Mouse (Mus musculus): ENCODE data around the gene Ankef1. TPM values are rescaled to one million over a fixed set of nuclear protein-coding genes. Genes with fewer than 3 reads are reported as not detected.

The Ankef1 gene
- polyA plus RNA-seq (2012; rRNA removed): 1.1 and 1.5 TPM in 2 replicates

DNA sequence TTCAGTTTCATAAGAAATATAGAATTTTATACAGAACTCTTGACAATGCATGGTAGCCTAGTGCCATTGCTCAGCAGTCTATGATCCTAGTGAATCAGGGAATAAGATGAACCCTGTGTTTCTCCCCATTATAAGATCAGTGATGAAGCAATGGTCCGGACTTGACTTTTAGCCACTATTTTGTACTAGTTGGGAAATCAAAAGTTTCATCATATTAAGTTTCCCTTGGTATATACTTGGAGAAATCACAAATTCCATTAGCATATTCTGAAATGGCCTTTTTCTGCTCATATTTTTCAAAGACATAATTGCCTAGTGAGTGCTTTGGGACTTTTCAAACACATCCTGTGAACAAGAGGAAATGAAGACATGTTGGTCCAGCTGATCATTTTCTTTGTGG is at the start of gene Ankef1:
Ankef1 (plus strand) TSS at position 260 of the 400 bp plus-strand sequence.
- WGBS: 92% methylated on average over 1 of the region's 1 CpGs
- Histone ChIP-seq H3K36me3 (ENCODE audit: control insufficient read depth, insufficient read depth, low read length) (no peaks in the 10 kb centered on the region), H3K27me3 (replicated peaks; ENCODE audit: control insufficient read depth, insufficient read depth, low read length) (no peaks in the 10 kb centered on the region), H3K4me3 (ENCODE audit: insufficient read depth, low read depth, low read length) (no peak within 1 kb of the TSS), H3K4me1 (ENCODE audit: control insufficient read depth, insufficient read depth, low read length) (no peaks in the 10 kb centered on the region), H3K27ac (ENCODE audit: insufficient read depth, low read depth, low read length) (no peak within 1 kb of the TSS)
- no peak for TF ChIP-seq CTCF (conservative IDR thresholded peaks at IDR 0.05; ENCODE audit: insufficient read depth, insufficient read length, low read depth, low read length)
- TF ChIP-seq POLR2A (IDR thresholded peaks at IDR 0.05; ENCODE audit: low read depth, low read length): no peak
- DNase-seq: no peak

DNA sequence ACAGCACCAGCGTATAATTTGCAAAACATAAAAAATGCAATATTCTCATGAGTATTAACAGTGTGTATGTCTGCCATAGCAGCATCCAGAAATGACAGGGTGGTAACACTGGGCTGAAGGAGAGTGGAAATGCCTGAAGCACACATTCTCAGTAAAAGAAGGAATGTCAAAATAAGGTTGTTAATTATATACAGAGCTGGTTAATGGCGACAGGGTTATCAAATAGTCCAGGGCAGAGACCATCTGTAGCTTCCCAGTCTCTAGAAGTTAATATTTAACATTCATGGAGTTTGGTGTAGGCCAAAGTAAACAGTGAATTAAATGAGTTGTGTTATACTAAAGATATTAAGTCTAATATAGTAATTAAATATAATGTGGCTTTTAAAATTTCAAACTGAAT is 45.2 kb upstream of the Ankef1 start:
- no peaks in the 10 kb centered on the region for H3K36me3 ChIP-seq (ENCODE audit: control insufficient read depth, insufficient read depth, low read length)
- H3K4me3 ChIP-seq (ENCODE audit: insufficient read depth, low read depth, low read length): no peak overlapping the region
- DNase-seq: peak; percentile 74
- no peaks in the 10 kb centered on the region for H3K27me3 ChIP-seq (replicated peaks; ENCODE audit: control insufficient read depth, insufficient read depth, low read length)
- no peak for TF ChIP-seq POLR2A (IDR thresholded peaks at IDR 0.05; ENCODE audit: low read depth, low read length)
- TF ChIP-seq CTCF (conservative IDR thresholded peaks at IDR 0.05; ENCODE audit: insufficient read depth, insufficient read length, low read depth, low read length): no peak
- no peaks in the 10 kb centered on the region; the same call in 1 of the 2 replicates for H3K4me1 ChIP-seq (ENCODE audit: control insufficient read depth, insufficient read depth, low read length)
- no peak overlapping the region for H3K27ac ChIP-seq (ENCODE audit: insufficient read depth, low read depth, low read length)
- WGBS: 30% methylated on average over 2 of the region's 2 CpGs

DNA sequence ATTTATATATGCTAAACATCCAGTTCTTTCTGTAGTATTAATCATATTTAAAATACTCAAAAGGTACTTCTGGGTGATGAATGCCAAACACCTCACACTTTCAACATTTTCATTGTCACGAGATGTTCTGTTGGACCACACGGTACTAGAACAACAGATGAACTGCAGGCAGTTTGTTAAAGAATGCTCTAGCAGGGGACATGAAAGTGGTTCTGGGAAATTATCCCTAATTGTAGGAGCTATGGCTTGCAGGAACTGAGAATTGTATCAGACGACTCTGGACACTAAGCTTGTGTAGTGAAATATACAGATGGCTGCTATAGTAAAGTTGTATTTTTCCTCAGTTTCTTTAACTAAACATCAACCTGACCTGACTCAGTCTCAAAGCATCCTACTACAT is 44.8 kb upstream of the Ankef1 start:
- Histone ChIP-seq H3K27ac (ENCODE audit: insufficient read depth, low read depth, low read length) (no peak overlapping the region), H3K27me3 (replicated peaks; ENCODE audit: control insufficient read depth, insufficient read depth, low read length) (no peaks in the 10 kb centered on the region), H3K4me3 (ENCODE audit: insufficient read depth, low read depth, low read length) (no peak overlapping the region), H3K36me3 (ENCODE audit: control insufficient read depth, insufficient read depth, low read length) (no peaks in the 10 kb centered on the region), H3K4me1 (ENCODE audit: control insufficient read depth, insufficient read depth, low read length) (no peaks in the 10 kb centered on the region; the same call in 1 of the 2 replicates)
- TF ChIP-seq CTCF (conservative IDR thresholded peaks at IDR 0.05; ENCODE audit: insufficient read depth, insufficient read length, low read depth, low read length): no peak
- 42% methylated on average over 3 of the region's 3 CpGs for WGBS
- DNase-seq: no peak

DNA sequence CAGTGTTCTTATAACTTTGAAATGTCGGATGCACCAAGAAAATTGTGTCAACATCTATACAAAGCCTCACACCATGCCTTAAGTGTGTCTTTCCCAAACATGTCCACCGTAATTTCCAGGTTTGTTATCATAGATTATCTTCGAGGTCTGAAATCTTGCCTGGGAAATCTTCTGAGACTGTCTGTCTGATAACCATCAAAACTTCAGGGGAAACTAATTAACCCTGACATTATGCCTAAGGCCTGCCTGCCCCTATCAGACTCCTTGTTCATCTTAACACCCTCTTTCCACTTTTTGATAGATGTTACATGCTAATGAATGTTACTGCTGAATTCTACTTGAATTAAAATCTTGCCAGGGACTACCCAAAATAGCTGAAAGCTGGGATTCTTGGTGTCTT is 24.1 kb upstream of the Ankef1 start:
- Histone ChIP-seq H3K36me3 (ENCODE audit: control insufficient read depth, insufficient read depth, low read length) (no peaks in the 10 kb centered on the region), H3K27me3 (replicated peaks; ENCODE audit: control insufficient read depth, insufficient read depth, low read length) (no peaks in the 10 kb centered on the region), H3K4me3 (ENCODE audit: insufficient read depth, low read depth, low read length) (no peak overlapping the region), H3K4me1 (ENCODE audit: control insufficient read depth, insufficient read depth, low read length) (no peaks in the 10 kb centered on the region), H3K27ac (ENCODE audit: insufficient read depth, low read depth, low read length) (no peak overlapping the region)
- no peak for DNase-seq
- WGBS: 69% methylated on average over 3 of the region's 3 CpGs
- TF ChIP-seq POLR2A (IDR thresholded peaks at IDR 0.05; ENCODE audit: low read depth, low read length): no peak
- TF ChIP-seq CTCF (conservative IDR thresholded peaks at IDR 0.05; ENCODE audit: insufficient read depth, insufficient read length, low read depth, low read length): no peak

DNA sequence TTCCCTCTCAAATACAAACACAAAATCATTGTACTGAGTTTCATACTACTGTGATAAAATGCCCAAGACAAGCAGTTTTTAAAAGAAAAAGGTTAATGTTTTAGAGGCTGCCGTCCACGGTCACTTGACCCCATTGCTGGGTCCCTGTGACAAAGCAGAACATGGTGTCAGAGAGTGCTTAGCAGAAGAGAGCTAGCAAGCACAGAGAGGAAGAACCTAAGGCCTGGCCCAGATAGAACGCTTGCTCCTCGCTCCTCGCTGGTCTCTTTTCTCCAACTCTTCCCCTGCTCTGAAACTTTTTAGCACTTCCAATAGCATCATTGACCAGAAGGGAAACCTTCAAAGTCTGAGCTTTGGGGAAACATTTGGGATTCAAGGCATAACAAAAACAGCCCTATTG is 19.4 kb upstream of the Ankef1 start:
- Histone ChIP-seq H3K4me3 (ENCODE audit: insufficient read depth, low read depth, low read length) (no peak overlapping the region), H3K27me3 (replicated peaks; ENCODE audit: control insufficient read depth, insufficient read depth, low read length) (no peaks in the 10 kb centered on the region), H3K36me3 (ENCODE audit: control insufficient read depth, insufficient read depth, low read length) (no peaks in the 10 kb centered on the region), H3K4me1 (ENCODE audit: control insufficient read depth, insufficient read depth, low read length) (peaks cover 5% of the 10 kb centered on the region; the same call in 1 of the 2 replicates), H3K27ac (ENCODE audit: insufficient read depth, low read depth, low read length) (no peak overlapping the region)
- TF ChIP-seq POLR2A (IDR thresholded peaks at IDR 0.05; ENCODE audit: low read depth, low read length) (no peak), CTCF (conservative IDR thresholded peaks at IDR 0.05; ENCODE audit: insufficient read depth, insufficient read length, low read depth, low read length) (no peak)
- 79% methylated on average over 5 of the region's 5 CpGs for WGBS
- no peak for DNase-seq

DNA sequence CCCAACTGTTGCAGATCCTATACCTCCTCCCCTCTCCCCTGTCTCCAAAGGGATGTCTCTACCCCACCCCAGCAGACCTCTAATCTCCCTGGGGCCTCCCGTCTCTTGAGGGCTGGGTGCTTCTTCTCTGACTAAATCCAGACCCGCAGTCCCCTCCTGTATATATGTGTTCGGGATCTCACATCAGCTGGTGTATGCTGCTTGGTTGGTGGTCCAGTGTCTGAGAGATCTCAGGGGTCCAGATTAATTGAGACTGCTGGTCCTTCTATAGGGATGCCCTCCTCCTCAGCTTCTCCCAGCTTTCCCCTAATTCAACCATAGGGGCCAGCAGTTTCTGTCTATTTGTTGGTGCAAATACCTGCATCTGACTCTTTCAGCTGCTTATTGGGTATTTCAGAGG is 18.7 kb upstream of the Ankef1 start:
- no peak overlapping the region for H3K4me3 ChIP-seq (ENCODE audit: insufficient read depth, low read depth, low read length)
- WGBS: 92% methylated on average over 3 of the region's 3 CpGs
- no peak overlapping the region for H3K27ac ChIP-seq (ENCODE audit: insufficient read depth, low read depth, low read length)
- H3K4me1 ChIP-seq (ENCODE audit: control insufficient read depth, insufficient read depth, low read length): peaks cover 5% of the 10 kb centered on the region; the same call in 1 of the 2 replicates
- no peaks in the 10 kb centered on the region for H3K36me3 ChIP-seq (ENCODE audit: control insufficient read depth, insufficient read depth, low read length)
- no peaks in the 10 kb centered on the region for H3K27me3 ChIP-seq (replicated peaks; ENCODE audit: control insufficient read depth, insufficient read depth, low read length)
- no peak for TF ChIP-seq POLR2A (IDR thresholded peaks at IDR 0.05; ENCODE audit: low read depth, low read length)
- TF ChIP-seq CTCF (conservative IDR thresholded peaks at IDR 0.05; ENCODE audit: insufficient read depth, insufficient read length, low read depth, low read length): no peak
- no peak for DNase-seq

DNA sequence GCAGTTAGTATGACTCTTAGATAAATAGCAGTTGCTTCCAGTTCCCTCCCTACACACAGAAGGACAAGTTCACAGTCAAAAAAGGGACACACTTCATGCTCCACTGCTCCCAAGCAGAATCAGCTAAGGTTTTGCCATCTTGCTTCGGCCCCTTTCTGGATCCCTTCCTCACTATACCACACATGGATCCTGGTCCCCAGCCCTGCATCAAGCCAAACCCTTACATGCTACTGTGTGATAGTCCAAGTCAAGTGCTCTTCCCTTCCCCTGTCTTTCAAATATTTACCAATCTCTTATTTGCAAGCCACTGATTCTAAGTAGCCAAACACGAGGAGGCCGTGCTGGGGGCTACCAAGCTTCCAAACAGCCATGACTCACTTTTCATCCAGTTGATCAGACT is 16.8 kb upstream of the Ankef1 start:
- H3K36me3 ChIP-seq (ENCODE audit: control insufficient read depth, insufficient read depth, low read length): no peaks in the 10 kb centered on the region
- no peak overlapping the region for H3K4me3 ChIP-seq (ENCODE audit: insufficient read depth, low read depth, low read length)
- no peak for DNase-seq
- 39% methylated on average over 3 of the region's 3 CpGs for WGBS
- TF ChIP-seq POLR2A (IDR thresholded peaks at IDR 0.05; ENCODE audit: low read depth, low read length) (no peak), CTCF (conservative IDR thresholded peaks at IDR 0.05; ENCODE audit: insufficient read depth, insufficient read length, low read depth, low read length) (no peak)
- no peaks in the 10 kb centered on the region for H3K27me3 ChIP-seq (replicated peaks; ENCODE audit: control insufficient read depth, insufficient read depth, low read length)
- H3K27ac ChIP-seq (ENCODE audit: insufficient read depth, low read depth, low read length): no peak overlapping the region
- H3K4me1 ChIP-seq (ENCODE audit: control insufficient read depth, insufficient read depth, low read length): peaks cover 5% of the 10 kb centered on the region; the same call in 1 of the 2 replicates

Data from kidney, adult 2 months (tissue).